Mouse (Mus musculus): ENCODE results near the gene Map2k2. TPM values are rescaled to one million over a fixed set of nuclear protein-coding genes. Genes with fewer than 3 reads are reported as not detected.

Gene Map2k2
- total RNA-seq, 1 experiment from 2014 or later: 96.6 TPM

Other genes starting within 250 kb of the Map2k2 start
- gene Tmprss9, start 234.1 kb upstream of the Map2k2 start, total RNA-seq (2017): not detected in 2 replicates
- gene Timm13, start 204.9 kb upstream of the Map2k2 start, total RNA-seq (2017): 15.1 and 23.1 TPM in 2 replicates
- 8.0 and 11.8 TPM in 2 replicates for gene Lmnb2, start 187.7 kb upstream of the Map2k2 start, total RNA-seq (2017)
- gene Gadd45b, start 175.8 kb upstream of the Map2k2 start, total RNA-seq (2017): 59.9 and 63.2 TPM in 2 replicates
- gene Gng7, start 91.0 kb upstream of the Map2k2 start, total RNA-seq (2017): not detected in 2 replicates
- not detected in 2 replicates for gene Diras1, start 80.3 kb upstream of the Map2k2 start, total RNA-seq (2017)
- gene Slc39a3, start 68.5 kb upstream of the Map2k2 start, total RNA-seq (2017): 8.6 and 19.5 TPM in 2 replicates
- 59.2 and 64.5 TPM in 2 replicates for gene Sgta, start 45.7 kb upstream of the Map2k2 start, total RNA-seq (2017)
- gene Thop1, start 35.9 kb upstream of the Map2k2 start, total RNA-seq (2017): 1.5 and 4.5 TPM in 2 replicates
- 0.23 TPM in 1 of 2 replicates, not detected in the other for gene Creb3l3, start 7.0 kb upstream of the Map2k2 start, total RNA-seq (2017)
- 28.7 and 31.1 TPM in 2 replicates for gene Zbtb7a, start 29.3 kb downstream of the Map2k2 start, total RNA-seq (2017)
- gene Pias4, start 62.0 kb downstream of the Map2k2 start, total RNA-seq (2017): 34.5 and 40.5 TPM in 2 replicates
- gene Eef2, start 70.7 kb downstream of the Map2k2 start, total RNA-seq (2017): 1,126 and 1,171 TPM in 2 replicates
- 47.3 and 52.0 TPM in 2 replicates for gene Dapk3, start 77.1 kb downstream of the Map2k2 start, total RNA-seq (2017)
- gene 4930442H23Rik, start 77.9 kb downstream of the Map2k2 start, total RNA-seq (2017): not detected in 2 replicates
- gene Nmrk2, start 96.1 kb downstream of the Map2k2 start, total RNA-seq (2017): not detected in 2 replicates
- not detected in 2 replicates for gene Atcay, start 124.9 kb downstream of the Map2k2 start, total RNA-seq (2017)
- gene Zfr2, start 127.2 kb downstream of the Map2k2 start, total RNA-seq (2017): 1.5 and 1.6 TPM in 2 replicates
- gene Matk, start 147.0 kb downstream of the Map2k2 start, total RNA-seq (2017): 9.1 and 12.3 TPM in 2 replicates
- gene Mrpl54, start 161.0 kb downstream of the Map2k2 start, total RNA-seq (2017): 52.4 and 76.6 TPM in 2 replicates
- 16.6 and 24.0 TPM in 2 replicates for gene Apba3, start 161.0 kb downstream of the Map2k2 start, total RNA-seq (2017)
- 7.2 and 13.1 TPM in 2 replicates for gene Tjp3, start 185.7 kb downstream of the Map2k2 start, total RNA-seq (2017)
- gene Pip5k1c, start 187.0 kb downstream of the Map2k2 start, total RNA-seq (2017): 98.0 and 112 TPM in 2 replicates
- 30.1 and 38.4 TPM in 2 replicates for gene Cactin, start 215.2 kb downstream of the Map2k2 start, total RNA-seq (2017)
- gene Tbxa2r, start 222.8 kb downstream of the Map2k2 start, total RNA-seq (2017): 4.1 and 5.6 TPM in 2 replicates
- 0.25 TPM in 1 of 2 replicates, not detected in the other for gene Gipc3, start 237.4 kb downstream of the Map2k2 start, total RNA-seq (2017)
- gene Hmg20b, start 244.6 kb downstream of the Map2k2 start, total RNA-seq (2017): 30.3 and 36.5 TPM in 2 replicates